Mouse (Mus musculus): Measurements from ENCODE around the gene Eea1.

- TF ChIP-seq HCFC1 (IDR thresholded peaks at IDR 0.05; ENCODE audit: borderline replicate concordance, insufficient read depth, low read length) (no peak), MAFK (IDR thresholded peaks at IDR 0.05; ENCODE audit: insufficient read depth, low read depth, low read length) (no peak)
Observed at GRCm38 (mm10) chr10:96033356-96033984, 93.0 kb downstream of the Eea1 start.

All from ES-E14 (cell line).